Mouse (Mus musculus): ENCODE measurements around the gene Pak1.

Pak1 gene

GRCm38 (mm10) chr7:97777191-97777590 is 11.2 kb upstream of the Pak1 start:
- DNase-seq (ENCODE audit: low read depth), result peak; percentile 63

- DNase-seq (ENCODE audit: low read depth), result no peak
Measured at GRCm38 (mm10) chr7:97780222-97780621, 8.1 kb upstream of the Pak1 start.

- peak; percentile 72 for DNase-seq (ENCODE audit: low read depth)
Measured at GRCm38 (mm10) chr7:97780815-97781214, 7.5 kb upstream of the Pak1 start.

- DNase-seq (ENCODE audit: low read depth), result no peak
Measured at GRCm38 (mm10) chr7:97781496-97781895, 6.8 kb upstream of the Pak1 start.

GRCm38 (mm10) chr7:97783523-97783922 is 4.8 kb upstream of the Pak1 start:
- DNase-seq (ENCODE audit: low read depth), result no peak

- DNase-seq (ENCODE audit: low read depth), result no peak
Measured at GRCm38 (mm10) chr7:97788669-97789483, 535 bp downstream of the Pak1 start.

- no peak for DNase-seq (ENCODE audit: low read depth)
Measured at GRCm38 (mm10) chr7:97790272-97790671, 1.9 kb downstream of the Pak1 start.

- DNase-seq (ENCODE audit: low read depth), result no peak
Measured at GRCm38 (mm10) chr7:97792324-97792723, 4.0 kb downstream of the Pak1 start.

GRCm38 (mm10) chr7:97803116-97803515 is 14.8 kb downstream of the Pak1 start:
- DNase-seq (ENCODE audit: low read depth), result no peak

- no peak for DNase-seq (ENCODE audit: low read depth)
Measured at GRCm38 (mm10) chr7:97804245-97805066, 16.1 kb downstream of the Pak1 start.

GRCm38 (mm10) chr7:97805067-97805365 is 16.7 kb downstream of the Pak1 start:
- DNase-seq (ENCODE audit: low read depth), result no peak

GRCm38 (mm10) chr7:97809307-97809706 is 21.0 kb downstream of the Pak1 start:
- DNase-seq (ENCODE audit: low read depth), result no peak

- DNase-seq (ENCODE audit: low read depth), result peak; percentile 10
Measured at GRCm38 (mm10) chr7:97821875-97822274, 33.5 kb downstream of the Pak1 start.

- no peak for DNase-seq (ENCODE audit: low read depth)
Measured at GRCm38 (mm10) chr7:97829091-97829490, 40.8 kb downstream of the Pak1 start.

GRCm38 (mm10) chr7:97830739-97831138 is 42.4 kb downstream of the Pak1 start:
- no peak for DNase-seq (ENCODE audit: low read depth)

- no peak for DNase-seq (ENCODE audit: low read depth)
Measured at GRCm38 (mm10) chr7:97832987-97833386, 44.6 kb downstream of the Pak1 start.

GRCm38 (mm10) chr7:97838574-97838973 is 50.2 kb downstream of the Pak1 start:
- no peak for DNase-seq (ENCODE audit: low read depth)

- DNase-seq (ENCODE audit: low read depth), result no peak
Measured at GRCm38 (mm10) chr7:97841311-97841710, 53.0 kb downstream of the Pak1 start.

GRCm38 (mm10) chr7:97842332-97842731 is 54.0 kb downstream of the Pak1 start:
- no peak for DNase-seq (ENCODE audit: low read depth)

- peak; percentile 86 for DNase-seq (ENCODE audit: low read depth)
Measured at GRCm38 (mm10) chr7:97842806-97843570, 54.6 kb downstream of the Pak1 start.

- DNase-seq (ENCODE audit: low read depth), result no peak
Measured at GRCm38 (mm10) chr7:97844419-97844818, 56.1 kb downstream of the Pak1 start.

GRCm38 (mm10) chr7:97845546-97845945 is 57.2 kb downstream of the Pak1 start:
- DNase-seq (ENCODE audit: low read depth), result peak; percentile 22

GRCm38 (mm10) chr7:97846539-97846938 is 58.2 kb downstream of the Pak1 start:
- DNase-seq (ENCODE audit: low read depth), result peak; percentile 33

Measured in 416B (cell line).